Mouse (Mus musculus) retina, embryonic 14.5 days (tissue): ENCODE measurements around the gene Cbln3.

ENCODE experiments used
- DNase-seq: peaks from one replicate; pipeline ENCODE4 v3.0.0-alpha.2; 2015; ENCODE audit warnings: low spot score

The Cbln3 gene

DNA sequence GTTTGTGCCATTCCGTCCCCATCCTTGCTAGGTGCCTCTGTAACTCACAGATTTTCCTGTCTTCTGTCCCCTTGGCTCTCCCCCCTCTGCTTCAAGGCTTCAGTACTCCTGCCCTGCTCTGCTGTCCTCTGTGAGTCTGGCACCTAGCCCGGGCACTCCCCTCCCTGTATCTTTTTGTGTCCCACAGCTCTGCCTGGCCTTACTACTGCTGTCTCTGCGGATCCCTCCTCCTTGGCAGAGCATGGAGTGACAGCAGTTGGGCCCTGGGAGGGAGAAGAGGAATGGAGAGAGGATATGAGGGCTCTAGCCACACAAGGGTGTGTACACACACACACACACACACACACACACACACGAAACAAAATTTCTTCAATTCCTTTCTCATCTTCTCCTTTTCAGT, at the start of gene Cbln3:
TSS of gene Cbln3 (minus strand) at position 227 of the 400 bp plus-strand sequence.
- no peak for DNase-seq

DNA sequence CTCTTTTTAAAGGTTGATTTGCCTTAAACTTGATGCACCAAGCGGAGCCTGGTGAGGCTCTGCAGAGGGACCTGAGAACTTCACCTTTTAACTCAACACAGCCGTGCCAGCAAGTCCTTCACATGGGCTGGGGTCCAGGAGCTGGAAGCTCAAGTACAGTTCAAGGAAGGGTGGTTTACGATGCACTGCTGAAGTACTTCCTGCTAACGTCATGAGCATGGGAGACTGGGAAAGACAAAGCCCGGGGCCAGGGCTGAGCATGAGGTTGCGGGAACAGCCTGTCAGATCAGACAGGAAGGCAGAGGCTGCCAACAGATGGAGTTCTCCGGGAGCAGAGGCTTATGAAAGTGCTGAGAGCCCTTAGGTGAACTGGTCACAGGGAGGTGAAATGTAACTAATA, 49.4 kb upstream of the Cbln3 start:
- peak; percentile 17 for DNase-seq

DNA sequence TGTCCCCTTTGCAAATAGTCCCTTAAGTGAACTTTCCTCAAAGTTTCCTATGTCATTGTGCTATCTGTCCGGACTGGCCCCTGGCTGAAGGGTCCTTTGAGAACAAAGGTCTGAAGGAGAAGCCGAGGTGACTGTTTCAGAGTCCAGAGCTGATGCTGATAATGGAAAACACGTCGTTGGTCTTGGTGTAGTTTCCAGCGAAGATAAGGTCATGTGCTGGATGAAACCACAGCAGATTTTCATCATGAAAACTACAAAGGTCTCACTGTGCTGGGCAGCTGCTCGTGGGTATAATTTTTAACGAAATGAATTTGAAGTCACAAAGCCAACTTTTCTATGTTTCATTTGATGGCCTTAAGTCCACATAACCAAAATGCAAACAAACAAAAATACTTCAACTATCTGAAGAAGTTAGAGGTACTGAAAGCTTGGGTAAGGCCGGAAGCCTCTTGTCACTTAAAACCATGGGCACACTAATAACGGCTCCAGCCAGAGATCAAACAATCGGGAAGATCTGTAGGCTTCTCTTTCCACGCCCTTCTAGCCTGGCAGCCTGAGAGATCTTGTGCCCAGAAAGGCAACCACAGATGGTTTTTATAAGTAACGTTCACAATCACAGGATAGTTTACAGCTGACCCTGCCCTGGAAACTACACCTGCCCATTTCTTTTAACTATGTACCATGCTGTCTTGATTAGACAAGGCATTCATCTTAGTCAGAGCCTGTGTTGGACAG, 45.2 kb upstream of the Cbln3 start:
- no peak for DNase-seq

DNA sequence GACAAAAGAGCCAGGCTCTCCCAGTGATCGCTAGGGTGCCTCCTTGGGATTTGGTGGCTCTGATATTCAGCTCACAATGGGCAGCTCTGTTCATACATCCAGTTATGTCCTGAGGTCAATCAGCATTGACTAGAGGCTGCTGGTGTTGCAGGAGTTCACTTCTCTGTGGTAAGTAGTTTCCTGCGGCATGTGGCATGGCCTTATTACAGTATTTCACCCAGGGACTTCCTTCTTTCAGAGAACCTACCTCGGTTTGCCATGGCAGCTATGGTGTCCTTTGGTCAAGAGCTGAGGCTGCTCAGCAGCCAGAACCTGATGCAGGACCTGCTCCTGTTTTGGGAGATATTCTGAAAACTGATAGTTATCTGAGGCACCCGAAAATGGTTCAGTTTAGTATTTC, 42.7 kb upstream of the Cbln3 start:
- DNase-seq, result no peak

DNA sequence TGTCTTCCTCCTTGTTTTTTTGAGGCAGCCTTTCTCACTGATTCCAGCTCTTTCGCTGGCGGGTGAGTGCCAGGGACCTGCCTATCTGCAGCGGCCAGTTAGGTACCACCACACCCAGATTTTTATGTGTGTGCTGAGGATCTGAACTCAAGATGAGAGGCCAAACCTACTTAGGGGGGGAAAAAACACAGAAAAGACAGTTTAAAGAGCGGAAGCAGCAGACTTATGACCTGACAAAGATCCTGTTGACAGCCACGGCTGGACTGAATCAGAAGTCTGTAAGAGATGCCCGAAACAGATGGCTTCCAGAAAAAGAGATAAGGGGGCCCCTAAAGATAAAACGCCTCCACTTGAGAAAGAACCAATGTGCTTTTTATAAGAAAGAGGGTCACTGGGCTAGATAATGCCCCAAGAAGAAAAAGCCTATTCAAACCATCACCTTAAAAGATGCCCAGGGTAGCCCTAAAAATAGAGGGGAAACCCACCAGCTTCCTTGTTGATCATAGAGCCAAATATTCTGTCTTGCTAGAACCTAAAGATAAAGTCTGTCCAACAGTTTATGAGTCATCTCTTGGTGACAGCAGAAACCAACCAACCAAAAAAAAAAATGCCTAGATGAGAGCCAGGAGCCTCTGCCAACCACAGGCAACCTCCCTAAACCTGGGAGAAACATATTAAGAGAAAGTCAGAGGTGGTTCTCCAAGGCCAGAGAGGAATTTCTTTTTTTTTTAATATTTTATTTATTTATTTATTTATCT, 38.5 kb upstream of the Cbln3 start:
- no peak for DNase-seq

DNA sequence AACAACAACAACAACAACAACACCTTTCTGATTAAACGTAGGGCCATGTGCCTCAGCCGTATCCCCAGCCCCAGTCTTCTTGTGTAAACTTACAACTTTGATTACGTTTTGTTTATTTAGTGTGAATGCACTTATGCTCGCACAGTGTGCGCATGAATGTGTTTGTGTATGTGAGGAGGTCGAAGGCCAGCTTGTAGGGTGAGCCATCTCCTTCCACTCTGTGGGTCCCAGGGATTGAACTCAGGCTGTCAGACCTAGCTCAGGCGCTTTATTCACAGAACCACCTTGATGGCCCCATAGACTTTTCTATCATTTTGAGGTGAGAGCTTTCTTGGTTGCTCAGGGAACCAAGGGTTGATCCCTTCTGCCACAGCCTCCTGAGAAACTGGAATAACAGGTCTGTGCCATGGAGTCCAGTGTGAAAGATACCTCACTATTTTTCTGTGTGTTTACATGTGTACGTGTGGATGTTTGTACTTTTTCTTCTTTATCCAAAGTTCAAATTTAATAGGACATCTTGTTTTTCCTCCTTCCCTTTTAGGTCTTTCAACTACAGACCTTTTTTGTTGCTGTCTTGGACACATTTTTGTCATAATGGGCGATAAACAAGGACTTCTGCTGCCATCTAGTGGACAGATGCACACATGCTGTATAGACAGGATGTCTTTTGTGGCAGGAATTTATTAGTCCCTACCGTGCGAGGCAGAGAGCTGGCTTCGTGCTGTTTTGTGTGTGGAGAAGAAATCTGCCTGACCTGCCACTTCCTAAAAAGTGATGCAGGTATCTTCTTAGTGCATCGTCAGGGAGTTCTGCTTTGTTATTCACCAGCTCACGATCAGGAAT, 34.3 kb upstream of the Cbln3 start:
- DNase-seq, result peak; percentile 97

DNA sequence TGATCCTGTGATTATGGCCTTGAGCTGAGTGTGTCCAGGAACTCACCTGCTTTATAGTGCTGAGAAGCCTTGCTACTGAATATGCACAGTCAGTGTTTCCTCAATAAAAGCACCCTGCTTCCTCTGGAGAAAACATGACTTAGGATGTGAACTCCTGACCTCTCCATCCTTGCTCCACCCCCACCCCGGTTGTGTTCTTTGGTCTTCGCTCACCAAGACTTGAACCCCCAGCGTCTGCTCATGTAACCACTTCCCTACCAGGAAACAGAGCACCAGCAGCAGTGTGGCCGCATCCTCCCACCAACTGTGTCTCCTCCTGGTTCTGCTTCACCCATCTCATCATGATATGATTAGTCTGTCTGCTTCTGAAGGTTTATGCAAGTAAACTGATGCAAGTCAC, 29.2 kb upstream of the Cbln3 start:
- DNase-seq, result no peak

DNA sequence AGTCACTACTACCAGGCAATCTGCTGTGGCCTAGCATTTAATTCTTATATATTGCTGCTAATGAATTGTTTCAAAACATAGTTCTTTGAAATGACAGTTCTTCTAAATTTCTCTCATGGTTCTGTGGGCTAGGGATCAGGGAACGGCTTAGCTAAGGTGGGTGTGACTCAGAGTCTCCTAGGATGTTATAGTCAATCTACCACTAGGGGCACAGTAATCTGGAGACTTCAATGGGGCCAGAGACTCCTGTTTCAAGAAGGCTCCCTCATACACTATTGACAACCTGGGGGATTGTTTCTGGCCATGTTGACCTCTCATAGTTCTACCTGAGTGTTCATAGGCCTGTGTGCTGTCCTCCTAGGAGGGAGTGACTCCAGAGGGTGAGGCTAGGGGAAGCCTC, 21.3 kb upstream of the Cbln3 start:
- DNase-seq, result peak; percentile 52

DNA sequence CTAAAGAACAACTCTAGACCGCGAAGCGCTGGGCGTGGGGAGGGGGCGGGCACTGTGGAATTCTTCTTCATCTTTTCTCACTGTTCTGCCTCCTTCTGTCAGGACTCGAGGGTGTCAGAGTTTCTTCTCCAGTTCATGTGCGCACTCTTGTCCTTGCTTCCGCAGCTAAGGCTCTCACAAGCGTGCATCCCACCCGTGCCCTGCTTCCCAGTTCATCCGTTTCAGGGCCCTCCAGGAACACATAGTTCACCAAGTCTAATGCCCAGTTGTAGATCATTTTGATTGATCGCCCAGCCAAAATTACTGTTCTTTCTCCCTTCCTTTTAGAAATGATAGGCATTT, 16.2 kb upstream of the Cbln3 start:
- no peak for DNase-seq

DNA sequence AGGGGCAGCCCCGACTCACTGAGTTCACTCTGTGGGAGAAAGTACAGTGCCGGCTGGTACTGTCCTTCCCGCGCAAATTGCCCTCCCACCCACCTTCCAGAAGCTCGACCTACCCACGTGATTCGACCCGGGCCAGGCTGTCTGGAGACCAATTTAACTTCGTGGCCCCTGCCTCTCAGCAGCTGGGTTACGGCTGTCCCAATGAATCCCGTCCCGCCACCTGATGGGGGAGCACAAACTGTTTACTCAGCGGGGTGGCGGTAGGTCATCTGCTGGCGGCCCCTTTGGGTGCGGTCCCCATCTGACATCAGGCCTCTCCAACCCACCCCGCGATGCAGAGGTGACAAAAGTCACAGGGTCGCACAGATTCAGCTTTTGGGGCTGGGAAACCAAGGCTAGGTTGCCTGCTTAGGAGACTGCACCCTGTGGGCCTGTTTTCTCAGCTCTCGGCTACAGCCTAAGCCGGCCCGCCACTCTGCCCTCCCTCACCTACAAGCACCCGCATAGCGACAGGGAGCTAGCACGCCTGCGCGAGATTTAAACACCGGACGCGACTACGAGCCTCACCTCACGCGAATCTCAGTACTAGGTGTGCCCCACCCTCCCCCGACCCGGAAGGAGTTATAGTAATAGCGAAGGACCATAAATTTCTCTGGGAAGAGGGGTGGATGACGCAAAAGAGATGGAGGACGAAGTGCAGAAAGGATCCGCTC, 15.7 kb upstream of the Cbln3 start, which contains the start of gene Sdr39u1:
TSS of gene Sdr39u1 (minus strand) at position 593 of the 713 bp plus-strand sequence.
- peak; percentile 89 for DNase-seq

DNA sequence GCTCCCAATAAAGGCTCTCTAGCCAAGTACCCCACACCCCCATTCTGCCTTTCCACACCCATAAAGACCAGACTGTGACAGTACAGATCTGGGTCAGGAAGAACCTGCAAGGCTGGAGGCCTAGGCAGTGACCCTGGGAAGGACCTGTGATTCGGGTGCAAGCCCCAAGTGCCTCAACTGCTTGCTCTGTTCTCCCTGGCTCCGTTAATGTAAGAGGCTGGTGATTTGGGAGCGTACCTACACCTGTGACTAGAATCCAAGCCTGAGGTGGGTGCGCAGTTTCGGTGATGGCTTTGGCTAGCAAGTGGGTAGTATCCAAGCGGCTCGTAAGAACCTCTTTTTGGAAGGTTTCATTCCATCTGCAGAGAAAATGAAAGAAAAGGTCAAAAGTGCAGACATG, 14.8 kb upstream of the Cbln3 start:
- DNase-seq, result no peak

DNA sequence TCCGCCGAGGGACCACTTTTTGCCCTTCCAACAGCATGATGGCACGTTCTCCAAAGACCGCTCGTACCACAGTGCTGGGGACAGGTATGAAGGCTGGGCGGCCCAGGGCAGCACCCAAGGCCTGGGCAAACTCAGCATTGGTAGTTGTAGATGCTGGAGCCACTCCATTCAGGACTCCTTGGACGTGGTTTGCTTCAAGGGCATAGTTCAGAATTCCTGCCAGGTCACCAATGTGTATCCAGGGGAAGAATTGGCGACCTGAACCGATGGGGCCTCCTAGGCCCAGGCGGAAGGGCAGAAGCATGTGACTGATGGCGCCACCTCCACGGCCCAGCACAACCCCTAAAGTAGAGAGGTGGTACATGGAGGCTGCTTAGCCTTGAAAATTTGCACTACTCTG, 13.5 kb upstream of the Cbln3 start:
- no peak for DNase-seq

DNA sequence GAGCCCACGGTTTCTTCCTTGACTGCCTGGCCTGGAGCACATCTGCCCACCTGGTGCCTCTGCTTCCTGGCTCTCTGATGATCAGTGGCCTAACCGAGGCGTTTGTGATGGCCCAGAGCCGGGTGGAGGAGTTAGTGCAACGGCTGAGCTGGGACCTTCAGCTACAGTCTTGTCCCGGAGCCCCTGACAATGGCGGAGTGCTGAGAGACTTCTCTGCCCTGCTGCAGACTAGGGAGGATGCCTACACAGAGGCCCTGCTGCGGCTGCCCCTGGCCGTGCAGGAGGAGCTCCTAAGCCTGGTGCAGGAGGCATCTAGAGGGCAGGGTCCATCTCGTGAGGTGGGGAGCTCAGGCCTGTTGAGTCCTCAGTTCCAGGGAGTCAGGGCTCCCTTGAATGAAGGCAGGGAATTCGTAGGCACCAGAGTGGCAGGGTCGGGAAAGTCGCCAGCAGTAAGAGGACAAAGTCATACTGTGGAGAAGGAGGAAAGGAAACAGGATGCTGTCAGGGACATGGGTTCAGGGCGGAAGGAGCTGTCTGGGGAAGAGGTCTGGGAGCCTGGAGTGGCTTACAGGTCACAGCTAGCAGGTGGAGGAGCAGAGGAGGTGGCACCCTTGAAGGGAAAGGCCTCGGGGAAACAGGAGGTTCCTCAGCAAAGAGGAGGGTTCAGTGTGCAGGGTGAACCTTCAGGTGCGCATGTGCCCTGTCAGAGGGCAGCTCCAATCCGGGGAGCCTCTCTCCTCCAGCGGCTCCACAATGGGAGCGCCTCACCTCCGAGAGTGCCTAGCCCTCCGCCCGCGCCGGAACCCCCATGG, 2.6 kb upstream of the Cbln3 start:
- no peak for DNase-seq

DNA sequence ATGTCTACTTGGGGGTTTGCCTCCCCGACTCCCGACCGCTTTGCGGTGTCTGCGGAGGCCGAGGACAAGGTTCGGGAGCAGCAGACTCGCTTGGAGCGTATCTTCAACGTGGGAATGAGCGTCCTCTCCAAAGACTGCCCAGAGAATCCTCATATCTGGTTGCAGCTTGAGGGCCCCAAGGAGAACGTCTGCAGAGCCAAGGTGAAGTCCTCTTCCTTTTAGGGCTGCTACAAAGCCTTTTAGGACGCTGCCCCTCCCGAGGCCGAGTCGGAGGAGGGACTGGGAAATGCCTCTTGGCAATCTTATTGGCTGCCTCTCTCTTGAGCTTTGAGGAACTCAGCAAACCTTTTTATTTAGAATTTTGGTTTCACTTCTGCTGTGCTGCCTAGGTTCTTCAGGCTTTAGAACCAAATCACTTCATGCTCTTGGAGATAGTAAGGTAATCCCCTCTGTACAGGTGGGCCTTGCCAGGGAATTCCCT, 1.6 kb upstream of the Cbln3 start:
- DNase-seq, result no peak

DNA sequence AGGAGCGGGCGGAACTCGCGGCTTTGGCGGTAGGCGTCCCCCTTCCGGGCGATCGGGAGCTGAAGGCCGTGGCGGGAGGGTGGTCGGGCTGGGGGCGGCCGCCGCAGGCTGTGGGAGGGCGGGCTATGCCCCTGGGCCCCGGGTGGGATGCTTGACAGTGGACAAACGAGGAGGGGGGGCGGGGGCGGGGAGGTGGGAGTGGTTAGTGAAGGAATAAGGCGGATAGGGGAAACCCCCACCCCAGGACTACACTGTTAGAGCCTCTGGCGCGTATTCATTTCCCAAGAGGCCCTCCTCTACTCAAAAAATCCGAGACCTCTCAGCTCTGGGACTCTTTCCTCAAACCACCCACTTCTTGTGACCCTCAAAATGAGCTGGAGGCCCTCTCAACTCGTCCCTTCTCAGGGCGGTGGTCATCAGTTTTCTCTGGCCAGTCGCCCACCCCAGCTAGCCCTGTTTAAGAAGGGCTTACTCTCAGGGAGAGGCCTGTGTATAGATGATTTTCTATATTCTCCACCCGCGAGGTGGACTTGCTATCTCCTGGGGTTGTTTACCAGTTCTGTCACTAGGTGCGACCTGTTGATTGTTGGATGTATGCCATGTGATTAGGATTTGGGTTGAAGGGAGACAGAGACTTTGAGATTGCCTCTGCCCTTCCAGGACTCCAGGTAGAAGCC, 1.1 kb upstream of the Cbln3 start:
- DNase-seq, result no peak

DNA sequence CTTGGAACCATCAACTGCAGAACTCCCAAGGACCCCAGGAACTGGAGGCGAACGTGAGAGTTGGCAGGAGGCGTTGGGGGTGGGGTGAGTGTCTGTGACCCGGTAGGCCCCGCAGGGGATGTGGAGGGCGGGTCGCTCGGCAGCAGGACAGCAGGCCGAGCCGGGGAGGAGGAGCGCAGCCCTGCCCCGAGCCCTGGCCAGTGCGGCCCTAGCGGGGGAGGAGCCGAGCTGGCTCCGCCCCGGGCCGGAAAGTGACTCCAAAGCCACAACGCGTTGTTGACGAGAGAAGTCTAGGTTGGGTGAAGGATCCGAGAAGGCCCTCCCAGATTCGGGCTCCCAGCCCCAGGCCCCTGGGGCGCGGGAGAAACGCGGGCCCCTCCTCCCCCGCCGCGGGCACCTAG, 521 bp upstream of the Cbln3 start, which contains the start of gene Khnyn:
TSS of gene Khnyn (plus strand) at position 235 of the 401 bp plus-strand sequence.
- DNase-seq, result peak; percentile 90

DNA sequence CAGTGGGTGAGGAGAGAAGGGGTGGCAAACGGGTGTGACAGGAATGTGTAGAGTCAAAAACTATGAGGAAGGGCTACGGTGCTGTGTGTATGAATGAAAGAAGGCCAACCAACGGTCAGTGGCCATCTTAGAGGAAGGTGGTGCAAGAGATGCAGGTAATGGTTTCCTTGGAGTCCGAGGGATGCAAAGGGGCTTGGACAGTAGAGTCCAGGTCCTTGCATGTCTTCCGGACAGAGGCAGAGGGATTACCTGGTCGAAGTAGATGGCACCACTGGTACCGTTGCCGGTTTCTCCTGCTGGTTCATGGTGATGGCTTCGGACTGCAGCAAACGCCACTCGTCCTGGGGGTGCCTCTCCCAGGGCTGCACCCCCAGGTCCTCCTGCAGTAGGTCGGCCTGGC, 529 bp downstream of the Cbln3 start:
- DNase-seq, result no peak

DNA sequence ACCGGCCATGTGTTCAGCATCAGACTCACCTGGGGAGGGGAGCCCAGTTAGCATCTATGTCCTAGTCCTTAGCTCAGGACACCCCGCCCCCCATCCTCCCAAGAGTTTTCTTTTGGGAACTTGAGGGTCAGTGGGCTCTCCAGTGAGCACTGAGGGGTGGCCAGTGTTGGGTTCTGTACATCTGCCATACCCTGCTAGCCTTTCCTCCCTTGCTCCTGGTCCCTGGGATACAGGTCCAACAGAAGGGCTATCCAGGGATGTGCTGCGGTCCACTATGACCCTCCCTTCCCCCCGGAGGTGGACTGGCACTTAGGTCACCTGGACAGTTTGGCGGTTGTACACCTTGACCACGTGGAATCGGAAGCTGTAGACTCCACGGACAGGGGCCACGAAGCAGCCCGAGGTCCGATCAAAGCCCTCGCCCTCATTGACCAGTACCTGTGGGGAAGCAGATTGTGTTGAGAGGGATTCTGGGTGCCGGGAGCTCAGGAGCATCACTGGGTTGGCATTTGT, 987 bp downstream of the Cbln3 start:
- DNase-seq, result no peak

DNA sequence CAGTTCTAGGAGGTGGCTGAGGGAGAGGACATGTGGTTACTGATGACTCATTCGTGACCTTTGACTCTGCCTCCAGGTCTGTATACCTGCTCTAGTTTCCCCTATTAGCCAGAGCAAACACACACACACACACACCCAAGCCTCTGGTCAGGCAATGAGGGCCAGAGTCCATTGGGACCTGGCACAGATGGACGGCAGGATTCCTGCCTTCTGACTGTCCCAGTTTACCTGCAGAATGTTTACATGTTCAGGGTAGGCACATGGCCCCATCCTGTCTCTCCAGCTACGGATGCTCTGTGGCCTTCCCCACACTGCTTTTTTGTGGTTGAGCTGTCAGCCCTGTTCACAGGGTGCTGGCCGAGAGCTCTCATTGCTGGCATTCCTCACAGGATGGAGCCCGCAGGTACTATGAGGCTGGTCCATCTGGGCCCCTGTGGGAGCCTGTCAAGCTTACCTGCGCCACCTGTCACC, 2.0 kb downstream of the Cbln3 start:
- DNase-seq, result no peak

DNA sequence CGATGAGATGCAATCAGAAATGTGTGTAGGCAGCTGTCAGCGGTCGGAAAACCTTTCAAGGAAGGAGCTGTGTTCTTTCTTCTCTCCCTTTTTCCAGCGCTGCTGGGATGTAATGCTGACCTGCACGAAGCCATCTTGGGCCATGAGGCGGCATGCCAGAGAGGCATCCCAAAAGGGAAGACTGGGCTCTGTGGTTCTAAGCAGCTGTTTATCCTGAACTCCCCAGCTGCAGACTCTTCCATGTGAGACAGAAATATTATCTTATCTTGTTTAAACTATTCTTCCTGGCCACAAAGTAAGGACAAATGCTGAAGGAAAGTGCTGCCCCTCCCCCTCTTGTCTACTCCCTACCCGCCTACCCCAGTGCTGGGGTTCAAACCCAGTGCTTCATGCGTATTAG, 3.2 kb downstream of the Cbln3 start:
- no peak for DNase-seq
